Mouse (Mus musculus) midbrain, embryonic 12.5 days (tissue): ENCODE results near the gene Aoc3. TPM values are rescaled to one million over a fixed set of nuclear protein-coding genes. Genes with fewer than 3 reads are reported as not detected.

ENCODE experiments used
- ATAC-seq: fragments of 200-750 bp; cut with Nextera tagmentation; 2 replicates; pipeline ENCODE4 v1.8.0; 2017; ENCODE audit warnings: low read depth, moderate TSS enrichment, moderate library complexity; ENCODE audit not compliant: low FRiP score
- H3K27ac ChIP-seq: fragments of 300-500 bp; sonication (generic); replicated peaks from 2 replicates; pipeline ENCODE4 v1.5.1; 2016; ENCODE audit warnings: mild to moderate bottlenecking
- H3K27me3 ChIP-seq: fragments of 300-500 bp; sonication (generic); 2 replicates; pipeline ENCODE4 v1.6.1; 2016; ENCODE audit warnings: mild to moderate bottlenecking
- H3K36me3 ChIP-seq: fragments of 300-500 bp; sonication (generic); 2 replicates; pipeline ENCODE4 v1.6.1; 2016
- H3K4me1 ChIP-seq: fragments of 300-500 bp; sonication (generic); 2 replicates; pipeline ENCODE4 v1.6.1; 2016
- H3K4me2 ChIP-seq: fragments of 300-500 bp; sonication (generic); replicated peaks from 2 replicates; pipeline ENCODE4 v1.6.1; 2016; ENCODE audit warnings: mild to moderate bottlenecking, moderate library complexity
- H3K4me3 ChIP-seq: fragments of 300-500 bp; sonication (generic); 2 replicates; pipeline ENCODE4 v1.5.1; 2016; ENCODE audit warnings: mild to moderate bottlenecking
- H3K9ac ChIP-seq: fragments of 300-500 bp; sonication (generic); replicated peaks from 2 replicates; pipeline ENCODE4 v1.6.1; 2016; ENCODE audit warnings: mild to moderate bottlenecking, moderate library complexity
- H3K9me3 ChIP-seq: fragments of 300-500 bp; sonication (generic); 2 replicates; pipeline ENCODE4 v1.6.1; 2016; ENCODE audit warnings: mild to moderate bottlenecking
- WGBS: fragments of 180-500 bp; shearing (Covaris S2); methylation state at CpG from one replicate; pipeline ENCODE4 v1.1.7; 2016; 5-methylcytosine and 5-hydroxymethylcytosine counted together
- polyA plus RNA-seq: library from polyadenylated mRNA; unstranded; fragments of >200 nt; fragmentation: Nextera tagmentation; extraction: Ambion mirVana; gene quantifications from 2 replicates; pipeline ENCODE4 v1.2.1, GENCODE M21; 2016

Aoc3 gene
- polyA plus RNA-seq, 1 experiment from 2014 or later: not detected

- WGBS: 91% methylated on average over 3 of the region's 3 CpGs
- ATAC-seq: no peak
- Histone ChIP-seq H3K27me3 (no peaks in the 10 kb centered on the region), H3K9me3 (no peaks in the 10 kb centered on the region), H3K9ac (no peak overlapping the region), H3K4me3 (no peak overlapping the region), H3K27ac (no peak overlapping the region), H3K36me3 (no peaks in the 10 kb centered on the region), H3K4me1 (peaks cover 9% of the 10 kb centered on the region), H3K4me2 (no peak overlapping the region)
Observed at GRCm38 (mm10) chr11:101332537-101332936, 2.1 kb downstream of the Aoc3 start.

GRCm38 (mm10) chr11:101334023-101334422, 3.6 kb downstream of the Aoc3 start:
- ATAC-seq: no peak
- WGBS: 22% methylated on average over 10 of the region's 10 CpGs
- H3K4me2 ChIP-seq: no peak overlapping the region
- H3K9me3 ChIP-seq: no peaks in the 10 kb centered on the region
- peaks cover 21% of the 10 kb centered on the region for H3K4me1 ChIP-seq
- no peak overlapping the region for H3K4me3 ChIP-seq
- no peaks in the 10 kb centered on the region for H3K27me3 ChIP-seq
- H3K9ac ChIP-seq: no peak overlapping the region
- H3K27ac ChIP-seq: no peak overlapping the region
- H3K36me3 ChIP-seq: no peaks in the 10 kb centered on the region

GRCm38 (mm10) chr11:101334516-101334915, 4.1 kb downstream of the Aoc3 start:
- Histone ChIP-seq H3K4me2 (no peak overlapping the region), H3K4me1 (peaks cover 21% of the 10 kb centered on the region), H3K36me3 (no peaks in the 10 kb centered on the region), H3K9me3 (no peaks in the 10 kb centered on the region), H3K27me3 (no peaks in the 10 kb centered on the region), H3K27ac (no peak overlapping the region), H3K9ac (no peak overlapping the region), H3K4me3 (no peak overlapping the region)
- no peak for ATAC-seq
- 6% methylated on average over 6 of the region's 6 CpGs for WGBS

GRCm38 (mm10) chr11:101335685-101336084, 5.3 kb downstream of the Aoc3 start:
- H3K36me3 ChIP-seq: no peaks in the 10 kb centered on the region
- H3K4me1 ChIP-seq: peaks cover 21% of the 10 kb centered on the region
- no peak overlapping the region for H3K4me3 ChIP-seq
- no peaks in the 10 kb centered on the region for H3K9me3 ChIP-seq
- H3K27me3 ChIP-seq: no peaks in the 10 kb centered on the region
- no peak overlapping the region for H3K27ac ChIP-seq
- ATAC-seq: no peak
- no peak overlapping the region for H3K9ac ChIP-seq
- H3K4me2 ChIP-seq: no peak overlapping the region
- WGBS: 87% methylated on average over 9 of the region's 9 CpGs

- 3% methylated on average over 9 of the region's 9 CpGs for WGBS
- no peaks in the 10 kb centered on the region for H3K27me3 ChIP-seq
- H3K4me2 ChIP-seq: peak overlapping the region; percentile 69
- peak overlapping the region; percentile 39 for H3K4me3 ChIP-seq
- H3K4me1 ChIP-seq: peaks cover 21% of the 10 kb centered on the region
- H3K9me3 ChIP-seq: no peaks in the 10 kb centered on the region
- ATAC-seq: peak; percentile 78
- peak overlapping the region; percentile 58 for H3K9ac ChIP-seq
- no peaks in the 10 kb centered on the region for H3K36me3 ChIP-seq
- H3K27ac ChIP-seq: peak overlapping the region; percentile 71
Observed at GRCm38 (mm10) chr11:101338123-101338760, 7.8 kb downstream of the Aoc3 start.

- Histone ChIP-seq H3K4me3 (no peak overlapping the region), H3K27ac (no peak overlapping the region), H3K4me2 (no peak overlapping the region), H3K9ac (no peak overlapping the region), H3K36me3 (no peaks in the 10 kb centered on the region), H3K9me3 (no peaks in the 10 kb centered on the region), H3K27me3 (no peaks in the 10 kb centered on the region; the same call in 1 of the 2 replicates), H3K4me1 (no peaks in the 10 kb centered on the region)
- ATAC-seq: no peak
- 75% methylated on average over 10 of the region's 10 CpGs for WGBS
Observed at GRCm38 (mm10) chr11:101347083-101347775, 16.8 kb downstream of the Aoc3 start.

- no peaks in the 10 kb centered on the region for H3K36me3 ChIP-seq
- no peak for ATAC-seq
- H3K27me3 ChIP-seq: no peaks in the 10 kb centered on the region; the same call in 1 of the 2 replicates
Observed at GRCm38 (mm10) chr11:101348774-101349173, 18.4 kb downstream of the Aoc3 start.

GRCm38 (mm10) chr11:101349216-101349615, 18.8 kb downstream of the Aoc3 start:
- Histone ChIP-seq H3K9ac (no peak overlapping the region), H3K4me1 (no peaks in the 10 kb centered on the region), H3K9me3 (no peaks in the 10 kb centered on the region), H3K27me3 (no peaks in the 10 kb centered on the region; the same call in 1 of the 2 replicates), H3K36me3 (no peaks in the 10 kb centered on the region), H3K4me2 (no peak overlapping the region), H3K4me3 (no peak overlapping the region), H3K27ac (no peak overlapping the region)
- WGBS: 84% methylated on average over 3 of the region's 3 CpGs
- no peak for ATAC-seq

More at GRCm38 (mm10) chr11:101348774-101349173, 18.4 kb downstream of the Aoc3 start:
- H3K9ac ChIP-seq: no peak overlapping the region
- no peaks in the 10 kb centered on the region for H3K4me1 ChIP-seq
- 88% methylated on average over 7 of the region's 7 CpGs for WGBS
- no peak overlapping the region for H3K4me3 ChIP-seq
- no peak overlapping the region for H3K4me2 ChIP-seq
- no peak overlapping the region for H3K27ac ChIP-seq
- H3K9me3 ChIP-seq: no peaks in the 10 kb centered on the region

GRCm38 (mm10) chr11:101351100-101351720, 20.8 kb downstream of the Aoc3 start:
- no peak for ATAC-seq
- no peak overlapping the region for H3K27ac ChIP-seq
- 54% methylated on average over 11 of the region's 11 CpGs for WGBS

GRCm38 (mm10) chr11:101351721-101352111, 21.3 kb downstream of the Aoc3 start:
- Histone ChIP-seq H3K9ac (no peak overlapping the region), H3K4me3 (no peak overlapping the region), H3K27ac (no peak overlapping the region), H3K4me1 (no peaks in the 10 kb centered on the region), H3K4me2 (no peak overlapping the region), H3K9me3 (no peaks in the 10 kb centered on the region), H3K36me3 (no peaks in the 10 kb centered on the region), H3K27me3 (no peaks in the 10 kb centered on the region; the same call in 1 of the 2 replicates)
- no peak for ATAC-seq
- WGBS: 73% methylated on average over 3 of the region's 3 CpGs

More at GRCm38 (mm10) chr11:101351100-101351720, 20.8 kb downstream of the Aoc3 start:
- Histone ChIP-seq H3K36me3 (no peaks in the 10 kb centered on the region), H3K4me1 (no peaks in the 10 kb centered on the region), H3K4me2 (no peak overlapping the region), H3K9me3 (no peaks in the 10 kb centered on the region), H3K27me3 (no peaks in the 10 kb centered on the region; the same call in 1 of the 2 replicates), H3K9ac (no peak overlapping the region), H3K4me3 (no peak overlapping the region)

GRCm38 (mm10) chr11:101353436-101353835, 23.0 kb downstream of the Aoc3 start:
- Histone ChIP-seq H3K36me3 (no peaks in the 10 kb centered on the region), H3K9ac (no peak overlapping the region), H3K27ac (no peak overlapping the region), H3K4me3 (no peak overlapping the region), H3K9me3 (no peaks in the 10 kb centered on the region), H3K27me3 (no peaks in the 10 kb centered on the region; the same call in 1 of the 2 replicates), H3K4me1 (no peaks in the 10 kb centered on the region), H3K4me2 (no peak overlapping the region)
- WGBS: 92% methylated on average over 12 of the region's 12 CpGs
- ATAC-seq: no peak

- Histone ChIP-seq H3K27me3 (no peaks in the 10 kb centered on the region; the same call in 1 of the 2 replicates), H3K9ac (no peak overlapping the region), H3K9me3 (no peaks in the 10 kb centered on the region), H3K27ac (no peak overlapping the region), H3K36me3 (no peaks in the 10 kb centered on the region), H3K4me3 (no peak overlapping the region), H3K4me2 (no peak overlapping the region), H3K4me1 (no peaks in the 10 kb centered on the region)
- 82% methylated on average over 5 of the region's 5 CpGs for WGBS
- ATAC-seq: no peak
Observed at GRCm38 (mm10) chr11:101354438-101355010, 24.1 kb downstream of the Aoc3 start.
